Mouse (Mus musculus): ENCODE measurements at regions not wholly inside any gene's neighbourhood (a gene's known extent, or its start where the extent isn't known, plus 50 kb on each side); places are given as distances from the start of the nearest gene placed in this dataset.
A peak's percentile ranks its signal among the peaks of the same experiment; 100 is the strongest.

- Histone ChIP-seq H3K4me2 (0 out of 2 replicates have a peak overlapping the region, but pooled peaks have one; percentile 6), H3K4me3 (ENCODE audit: low read depth, low read length) (no peak overlapping the region), H3K36me3 (ENCODE audit: control insufficient read depth, insufficient read depth, low read length) (no peaks in the 10 kb centered on the region), H3K4me1 (ENCODE audit: control insufficient read depth, insufficient read depth, low read length) (no peaks in the 10 kb centered on the region), H3K27ac (ENCODE audit: low read depth, low read length) (no peak overlapping the region), H3K9me3 (ENCODE audit: control insufficient read depth, low read length) (no peaks in the 10 kb centered on the region), H3K9ac (ENCODE audit: low read length) (0 out of 2 replicates have a peak overlapping the region, but pooled peaks have one; percentile 2), H3K27me3 (ENCODE audit: control insufficient read depth, insufficient read depth, low read length) (no peaks in the 10 kb centered on the region)
- ATAC-seq (ENCODE audit: low FRiP score) = no peak
- WGBS = 22% methylated on average over 10 of the region's 10 CpGs
- DNase-seq (ENCODE audit: low spot score, missing footprints) = no peak
Measured at GRCm38 (mm10) chr14:48942882-48943281, 123.0 kb upstream of the Ap5m1 start.

DNA sequence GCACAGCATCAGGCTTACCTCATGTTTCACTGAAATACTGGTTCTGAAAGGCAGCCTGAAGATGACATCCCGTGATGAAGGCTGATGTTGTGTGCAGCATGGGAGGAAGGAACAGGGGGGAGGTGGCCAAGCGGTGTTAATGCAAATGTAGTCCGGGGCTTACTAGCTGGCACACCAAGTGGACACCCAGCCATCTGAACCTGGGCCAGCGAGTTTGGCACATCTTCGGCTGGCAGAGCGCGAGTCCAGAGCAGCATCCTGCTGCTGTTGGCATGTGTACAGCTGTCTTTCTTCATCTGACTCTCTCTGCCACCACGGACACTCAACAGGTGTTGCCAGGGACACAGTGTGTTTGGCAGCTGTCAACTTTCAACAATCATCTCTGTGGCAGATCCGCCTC lies 135.0 kb upstream of the Ap5m1 start:
- no peaks in the 10 kb centered on the region for H3K4me1 ChIP-seq (ENCODE audit: control insufficient read depth, insufficient read depth, low read length)
- WGBS = 92% methylated on average over 9 of the region's 9 CpGs
- no peak overlapping the region for H3K4me3 ChIP-seq (ENCODE audit: low read depth, low read length)
- no peak overlapping the region for H3K27ac ChIP-seq (ENCODE audit: low read depth, low read length)
- no peaks in the 10 kb centered on the region for H3K27me3 ChIP-seq (ENCODE audit: control insufficient read depth, insufficient read depth, low read length)
- no peak overlapping the region for H3K4me2 ChIP-seq
- H3K9me3 ChIP-seq (ENCODE audit: control insufficient read depth, low read length) = no peaks in the 10 kb centered on the region
- ATAC-seq (ENCODE audit: low FRiP score) = no peak
- no peaks in the 10 kb centered on the region for H3K36me3 ChIP-seq (ENCODE audit: control insufficient read depth, insufficient read depth, low read length)
- DNase-seq (ENCODE audit: low spot score, missing footprints) = no peak
- H3K9ac ChIP-seq (ENCODE audit: low read length) = no peak overlapping the region

- no peaks in the 10 kb centered on the region for H3K27me3 ChIP-seq (ENCODE audit: control insufficient read depth, insufficient read depth, low read length)
- WGBS = 71% methylated on average over 1 of the region's 1 CpGs
- H3K9me3 ChIP-seq (ENCODE audit: control insufficient read depth, low read length) = no peaks in the 10 kb centered on the region
- no peak overlapping the region for H3K9ac ChIP-seq (ENCODE audit: low read length)
- H3K4me1 ChIP-seq (ENCODE audit: control insufficient read depth, insufficient read depth, low read length) = no peaks in the 10 kb centered on the region
- no peak overlapping the region for H3K4me3 ChIP-seq (ENCODE audit: low read depth, low read length)
- no peak overlapping the region for H3K27ac ChIP-seq (ENCODE audit: low read depth, low read length)
- DNase-seq (ENCODE audit: low spot score, missing footprints) (peak; percentile 53), ATAC-seq (ENCODE audit: low FRiP score) (no peak)
- no peak overlapping the region for H3K4me2 ChIP-seq
- no peaks in the 10 kb centered on the region for H3K36me3 ChIP-seq (ENCODE audit: control insufficient read depth, insufficient read depth, low read length)
Measured at GRCm38 (mm10) chr14:48925870-48926269, 140.0 kb upstream of the Ap5m1 start.

DNA sequence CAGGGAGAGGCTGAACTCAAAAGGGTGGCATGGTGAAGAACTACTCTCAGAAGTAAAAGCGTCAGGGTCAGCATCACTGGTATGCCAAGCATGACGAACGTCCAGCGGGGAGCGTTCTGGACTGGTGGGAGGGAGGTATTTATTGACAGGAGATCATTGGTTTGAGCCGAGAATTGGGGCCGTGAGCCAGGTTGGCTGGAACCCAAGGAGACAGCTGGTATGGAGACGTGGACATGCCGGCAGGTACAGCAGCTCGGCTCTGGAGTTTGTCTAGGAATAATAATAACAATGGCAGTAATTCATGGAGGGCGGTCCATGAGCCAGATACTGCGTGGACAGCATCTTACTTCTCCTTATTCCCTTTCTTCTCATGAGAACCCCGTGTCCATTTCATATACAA lies 156.5 kb upstream of the Ap5m1 start:
- Histone ChIP-seq H3K36me3 (ENCODE audit: control insufficient read depth, insufficient read depth, low read length) (no peaks in the 10 kb centered on the region), H3K4me3 (ENCODE audit: low read depth, low read length) (no peak overlapping the region), H3K27ac (ENCODE audit: low read depth, low read length) (no peak overlapping the region), H3K4me1 (ENCODE audit: control insufficient read depth, insufficient read depth, low read length) (peaks cover 2% of the 10 kb centered on the region; the same call in 1 of the 2 replicates), H3K4me2 (no peak overlapping the region), H3K9me3 (ENCODE audit: control insufficient read depth, low read length) (no peaks in the 10 kb centered on the region), H3K9ac (ENCODE audit: low read length) (no peak overlapping the region), H3K27me3 (ENCODE audit: control insufficient read depth, insufficient read depth, low read length) (no peaks in the 10 kb centered on the region)
- no peak for DNase-seq (ENCODE audit: low spot score, missing footprints)
- 87% methylated on average over 13 of the region's 13 CpGs for WGBS
- no peak for ATAC-seq (ENCODE audit: low FRiP score)

DNA sequence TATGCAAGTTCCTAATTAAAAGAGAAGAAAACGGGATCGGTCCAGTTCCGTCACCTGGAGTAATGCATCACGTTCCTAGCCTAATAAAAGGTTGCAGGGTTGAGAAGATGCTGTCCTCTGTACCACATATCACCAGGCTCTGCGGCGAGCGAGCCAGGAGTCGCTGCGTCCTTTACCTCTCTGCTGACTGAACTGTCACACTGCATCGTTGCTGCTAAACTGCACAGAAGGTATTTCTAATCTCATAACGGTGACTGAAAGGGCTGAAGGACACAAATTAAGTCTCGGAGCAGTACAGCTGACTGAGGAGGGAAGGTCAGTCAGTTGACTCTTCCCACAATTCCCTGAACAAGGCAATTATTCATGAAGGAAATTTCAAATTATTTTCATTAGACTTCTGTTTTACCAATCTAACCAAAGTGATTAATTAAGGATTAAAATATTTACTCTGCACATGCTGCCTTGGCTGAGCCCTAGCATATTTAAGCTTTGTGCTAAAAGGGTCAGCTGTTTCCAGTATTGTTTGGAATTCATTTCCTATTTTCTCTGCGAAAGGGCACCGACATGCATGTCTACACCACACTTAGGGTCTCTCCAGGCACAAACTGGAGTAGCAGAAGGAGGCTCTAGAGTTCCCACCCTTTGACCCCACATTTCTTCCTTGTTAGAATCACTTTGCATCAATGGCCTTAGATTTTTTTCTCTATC lies 157.8 kb upstream of the Ap5m1 start:
- no peak overlapping the region for H3K27ac ChIP-seq (ENCODE audit: low read depth, low read length)
- no peak overlapping the region for H3K4me2 ChIP-seq
- ATAC-seq (ENCODE audit: low FRiP score) = peak; percentile 65; the same call in 1 of the 2 replicates
- no peaks in the 10 kb centered on the region for H3K36me3 ChIP-seq (ENCODE audit: control insufficient read depth, insufficient read depth, low read length)
- no peak overlapping the region for H3K9ac ChIP-seq (ENCODE audit: low read length)
- peak; percentile 83 for DNase-seq (ENCODE audit: low spot score, missing footprints)
- H3K9me3 ChIP-seq (ENCODE audit: control insufficient read depth, low read length) = no peaks in the 10 kb centered on the region
- H3K4me1 ChIP-seq (ENCODE audit: control insufficient read depth, insufficient read depth, low read length) = peaks cover 2% of the 10 kb centered on the region; the same call in 1 of the 2 replicates
- 64% methylated on average over 14 of the region's 14 CpGs for WGBS
- no peaks in the 10 kb centered on the region for H3K27me3 ChIP-seq (ENCODE audit: control insufficient read depth, insufficient read depth, low read length)
- no peak overlapping the region for H3K4me3 ChIP-seq (ENCODE audit: low read depth, low read length)

- no peak overlapping the region for H3K9ac ChIP-seq (ENCODE audit: low read length)
- no peak overlapping the region for H3K4me3 ChIP-seq (ENCODE audit: low read depth, low read length)
- no peaks in the 10 kb centered on the region for H3K27me3 ChIP-seq (ENCODE audit: control insufficient read depth, insufficient read depth, low read length)
- H3K4me2 ChIP-seq = no peak overlapping the region
- peaks cover 2% of the 10 kb centered on the region; the same call in 1 of the 2 replicates for H3K4me1 ChIP-seq (ENCODE audit: control insufficient read depth, insufficient read depth, low read length)
- no peak for DNase-seq (ENCODE audit: low spot score, missing footprints)
- H3K27ac ChIP-seq (ENCODE audit: low read depth, low read length) = no peak overlapping the region
- WGBS = 79% methylated on average over 6 of the region's 6 CpGs
- ATAC-seq (ENCODE audit: low FRiP score) = no peak; the same call in 1 of the 2 replicates
- no peaks in the 10 kb centered on the region for H3K36me3 ChIP-seq (ENCODE audit: control insufficient read depth, insufficient read depth, low read length)
- H3K9me3 ChIP-seq (ENCODE audit: control insufficient read depth, low read length) = no peaks in the 10 kb centered on the region
Measured at GRCm38 (mm10) chr14:48907403-48907973, 158.4 kb upstream of the Ap5m1 start.

- no peak overlapping the region for H3K27ac ChIP-seq (ENCODE audit: low read depth, low read length)
- no peak for DNase-seq (ENCODE audit: low spot score, missing footprints)
- no peaks in the 10 kb centered on the region for H3K36me3 ChIP-seq (ENCODE audit: control insufficient read depth, insufficient read depth, low read length)
- 92% methylated on average over 1 of the region's 1 CpGs for WGBS
- H3K9ac ChIP-seq (ENCODE audit: low read length) = no peak overlapping the region
- H3K9me3 ChIP-seq (ENCODE audit: control insufficient read depth, low read length) = no peaks in the 10 kb centered on the region
- no peak overlapping the region for H3K4me2 ChIP-seq
- H3K27me3 ChIP-seq (ENCODE audit: control insufficient read depth, insufficient read depth, low read length) = no peaks in the 10 kb centered on the region
- no peak for ATAC-seq (ENCODE audit: low FRiP score)
- no peak overlapping the region for H3K4me3 ChIP-seq (ENCODE audit: low read depth, low read length)
- peaks cover 2% of the 10 kb centered on the region; the same call in 1 of the 2 replicates for H3K4me1 ChIP-seq (ENCODE audit: control insufficient read depth, insufficient read depth, low read length)
Measured at GRCm38 (mm10) chr14:48906956-48907355, 158.9 kb upstream of the Ap5m1 start.

DNA sequence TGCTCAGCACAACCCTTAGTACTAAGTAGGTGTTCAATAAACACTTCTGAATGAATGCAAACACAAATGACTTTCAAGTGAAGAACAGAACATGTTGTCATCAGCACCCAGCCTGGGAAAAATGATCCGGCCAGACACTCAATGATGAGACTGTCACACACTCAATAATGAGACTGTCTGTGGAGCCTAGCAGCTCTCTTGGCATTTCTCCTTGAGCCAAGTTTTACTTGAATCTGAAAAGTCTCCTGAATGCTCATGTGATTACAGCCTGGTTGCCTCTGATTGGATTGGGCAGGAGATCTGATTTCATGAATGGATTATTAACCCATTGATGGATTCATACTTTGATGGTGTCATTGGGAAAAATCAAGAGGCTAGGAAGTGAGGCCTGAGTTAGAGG lies 161.3 kb upstream of the Ap5m1 start:
- Histone ChIP-seq H3K4me3 (ENCODE audit: low read depth, low read length) (no peak overlapping the region), H3K36me3 (ENCODE audit: control insufficient read depth, insufficient read depth, low read length) (no peaks in the 10 kb centered on the region), H3K27ac (ENCODE audit: low read depth, low read length) (no peak overlapping the region), H3K4me1 (ENCODE audit: control insufficient read depth, insufficient read depth, low read length) (peaks cover 2% of the 10 kb centered on the region; the same call in 1 of the 2 replicates), H3K9ac (ENCODE audit: low read length) (no peak overlapping the region), H3K9me3 (ENCODE audit: control insufficient read depth, low read length) (no peaks in the 10 kb centered on the region), H3K4me2 (no peak overlapping the region), H3K27me3 (ENCODE audit: control insufficient read depth, insufficient read depth, low read length) (no peaks in the 10 kb centered on the region)
- 93% methylated on average over 1 of the region's 1 CpGs for WGBS
- DNase-seq (ENCODE audit: low spot score, missing footprints) = no peak
- ATAC-seq (ENCODE audit: low FRiP score) = no peak

DNA sequence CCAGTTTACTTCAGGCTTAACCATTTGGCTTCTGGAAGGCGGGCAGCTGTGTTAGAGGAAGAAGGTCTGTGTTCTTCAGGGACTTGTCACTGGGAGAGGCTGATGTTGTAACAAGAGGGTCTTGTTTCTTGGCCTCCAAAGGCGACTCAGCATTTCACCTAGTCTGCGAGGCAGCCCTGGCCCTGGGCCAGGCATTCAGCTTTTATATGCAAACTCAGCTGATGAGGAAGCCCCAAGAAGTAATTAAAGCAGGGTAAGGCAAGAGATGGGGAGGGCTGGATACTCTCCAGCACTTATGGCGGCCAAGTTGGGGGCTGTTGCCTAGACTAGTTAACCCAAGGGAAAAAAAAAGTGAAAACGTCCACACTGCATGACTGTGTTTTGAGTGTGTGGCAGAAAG lies 162.4 kb upstream of the Ap5m1 start:
- ATAC-seq (ENCODE audit: low FRiP score) = no peak

More for the DNA sequence above, 162.4 kb upstream of the Ap5m1 start:
- Histone ChIP-seq H3K9ac (ENCODE audit: low read length) (no peak overlapping the region), H3K36me3 (ENCODE audit: control insufficient read depth, insufficient read depth, low read length) (no peaks in the 10 kb centered on the region), H3K4me3 (ENCODE audit: low read depth, low read length) (no peak overlapping the region), H3K4me2 (no peak overlapping the region), H3K9me3 (ENCODE audit: control insufficient read depth, low read length) (no peaks in the 10 kb centered on the region), H3K27ac (ENCODE audit: low read depth, low read length) (no peak overlapping the region), H3K27me3 (ENCODE audit: control insufficient read depth, insufficient read depth, low read length) (no peaks in the 10 kb centered on the region), H3K4me1 (ENCODE audit: control insufficient read depth, insufficient read depth, low read length) (peaks cover 2% of the 10 kb centered on the region; the same call in 1 of the 2 replicates)
- DNase-seq (ENCODE audit: low spot score, missing footprints) = no peak
- 52% methylated on average over 5 of the region's 5 CpGs for WGBS

All from midbrain, embryonic 11.5 days (tissue).